Mouse (Mus musculus): Measurements from ENCODE around the gene Lats2.
"Not testable (repeated sequence)": the region's sequence is repeated elsewhere in the genome, so short reads cannot be mapped to it uniquely, and the experiment has no call there.

Gene Lats2

DNA sequence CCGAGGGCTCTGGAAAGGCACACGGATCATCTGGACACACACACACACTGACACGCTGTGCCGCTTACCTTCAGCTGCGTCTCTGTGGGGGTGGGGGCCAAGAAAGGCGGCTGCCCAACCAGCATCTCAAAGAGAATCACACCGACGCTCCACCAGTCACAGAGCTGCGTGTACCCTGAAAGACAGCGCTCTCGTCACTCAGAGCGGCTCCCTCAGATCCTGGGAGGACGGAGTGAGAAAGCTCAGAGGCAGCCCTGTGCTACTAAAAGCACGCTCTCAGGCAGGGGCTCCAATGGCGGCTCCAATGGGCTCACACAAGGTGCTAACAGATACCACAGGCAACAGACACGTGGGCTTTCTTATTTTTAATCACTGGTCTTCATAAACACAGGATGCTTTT is 63.9 kb downstream of the Lats2 start:
- no peak for DNase-seq (ENCODE audit: low spot score in 2 of 2)

DNA sequence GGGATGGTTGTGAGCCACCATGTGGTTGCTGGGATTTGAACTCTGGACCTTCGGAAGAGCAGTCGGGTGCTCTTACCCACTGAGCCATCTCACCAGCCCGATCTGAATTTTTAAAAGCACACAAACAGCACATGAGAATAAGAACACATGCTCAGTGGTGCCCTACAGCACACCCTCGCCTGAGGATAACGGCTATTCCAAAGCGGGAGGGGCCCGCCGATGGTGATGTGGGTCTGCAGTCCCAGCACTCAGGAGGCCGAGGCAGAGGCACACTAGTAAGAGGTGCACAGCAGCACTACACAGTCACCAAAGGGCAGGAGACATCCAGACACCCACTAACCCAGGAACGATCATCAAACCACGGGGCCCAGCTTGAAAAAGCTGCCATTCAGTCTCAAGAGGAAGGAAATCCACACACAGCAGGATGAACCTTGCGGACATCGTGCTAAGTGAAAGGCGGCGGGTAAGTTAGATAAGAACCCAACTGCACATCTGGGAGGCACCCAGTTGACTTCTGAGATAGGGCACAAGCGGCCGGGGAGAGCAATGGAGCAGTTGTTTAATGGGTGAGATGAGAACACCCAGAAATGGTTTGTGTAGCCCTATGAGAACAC is 65.6 kb downstream of the Lats2 start:
- no peak for DNase-seq (ENCODE audit: low spot score in 2 of 2)

DNA sequence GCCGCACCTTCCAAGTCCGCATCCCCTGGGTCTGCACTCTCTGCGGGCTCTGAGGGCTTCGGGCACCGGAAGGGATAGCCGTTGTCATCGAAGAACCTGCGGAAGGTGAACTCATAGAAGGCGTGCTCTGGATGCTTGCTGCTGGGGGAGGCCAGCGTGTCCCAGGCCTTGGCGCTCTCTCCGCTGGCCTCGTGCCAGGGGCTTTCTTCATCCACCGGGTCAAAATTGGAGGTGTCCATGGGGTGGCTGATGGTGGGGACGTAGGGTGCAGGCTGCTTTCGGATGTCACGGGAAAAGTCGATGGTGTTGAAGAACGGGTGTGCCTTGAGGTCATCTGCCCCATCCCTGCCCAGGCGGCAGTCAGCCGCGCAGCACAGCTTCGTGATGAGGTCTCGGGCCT is 66.9 kb downstream of the Lats2 start:
- DNase-seq (ENCODE audit: low spot score in 2 of 2) = no peak

DNA sequence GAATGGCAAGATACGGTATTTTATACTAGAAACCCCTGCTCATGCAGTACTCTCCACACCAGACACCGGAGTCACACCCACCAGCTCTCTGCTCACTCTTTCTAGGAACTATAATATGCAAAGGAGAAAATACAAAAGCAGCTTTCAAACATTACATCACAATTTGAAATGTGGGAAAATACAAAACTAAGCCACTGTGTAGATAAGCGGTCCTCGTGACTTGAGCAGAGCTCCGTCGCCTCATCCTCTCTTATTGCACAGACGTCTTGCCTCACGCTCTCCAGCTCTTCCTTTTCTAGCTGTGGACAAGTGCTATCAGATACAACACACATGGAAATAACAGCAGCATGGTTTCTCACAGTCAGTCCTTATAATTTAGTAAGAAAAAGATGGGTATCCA is 67.5 kb downstream of the Lats2 start:
- no peak for DNase-seq (ENCODE audit: low spot score in 2 of 2)

DNA sequence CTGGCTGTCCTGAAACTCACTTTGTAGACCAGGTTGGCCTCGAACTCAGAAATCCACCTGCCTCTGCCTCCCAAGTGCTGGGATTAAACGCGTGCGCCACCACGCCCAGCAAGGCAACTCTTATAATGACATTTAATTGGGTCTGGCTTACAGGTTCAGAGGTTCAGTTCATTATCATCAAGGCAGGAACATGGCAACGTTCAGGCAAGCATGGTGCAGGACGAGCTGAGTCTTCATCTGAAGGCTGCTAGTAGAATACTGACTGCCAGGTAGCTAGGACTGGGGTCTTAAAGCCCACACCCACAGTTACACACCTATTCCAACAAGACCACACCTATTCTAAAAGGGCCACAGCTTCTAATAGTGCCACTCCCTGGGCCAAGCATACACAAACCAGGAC is 70.1 kb downstream of the Lats2 start:
- not testable (repeated sequence) for DNase-seq (ENCODE audit: low spot score in 2 of 2)

DNA sequence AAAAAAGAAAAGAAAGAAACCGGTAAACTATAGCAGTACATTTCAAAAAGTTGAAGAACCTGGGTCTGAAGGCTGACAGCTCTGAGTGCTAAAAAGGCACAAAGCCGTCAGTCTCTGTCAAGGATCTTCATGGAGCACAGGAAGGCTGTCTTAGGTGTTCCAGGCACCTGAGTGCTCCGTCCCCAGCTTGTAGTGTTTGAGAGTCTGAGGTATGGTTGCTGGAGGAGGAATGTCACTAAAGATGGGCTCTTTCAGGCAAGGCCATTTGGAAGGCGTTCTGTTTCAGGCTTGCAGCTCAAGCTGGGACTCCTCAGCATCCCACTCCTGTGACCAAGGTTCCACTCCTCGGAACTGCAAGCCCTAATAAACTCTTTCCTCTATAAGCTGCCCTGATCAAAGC is 70.7 kb downstream of the Lats2 start:
- DNase-seq (ENCODE audit: low spot score in 2 of 2) = no peak

DNA sequence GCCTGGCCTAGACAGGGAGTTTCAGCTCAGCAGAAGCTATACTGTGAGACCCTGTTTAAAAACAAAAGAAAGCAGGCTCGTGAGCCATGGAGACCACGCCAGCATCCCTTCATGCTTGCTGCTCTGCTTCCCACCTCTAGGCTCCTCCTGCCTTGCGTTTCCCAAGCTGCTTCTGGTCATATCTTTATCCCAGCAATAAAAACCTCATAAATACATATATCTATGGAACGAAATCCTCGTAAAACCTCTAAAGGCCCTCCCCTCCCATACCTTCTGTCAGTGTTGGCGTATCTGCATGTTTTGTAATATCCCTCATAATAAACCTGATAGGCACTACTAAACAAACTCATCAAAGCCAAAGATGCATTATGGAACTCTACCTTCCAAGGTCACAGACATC is 71.5 kb downstream of the Lats2 start:
- DNase-seq (ENCODE audit: low spot score in 2 of 2) = no peak

DNA sequence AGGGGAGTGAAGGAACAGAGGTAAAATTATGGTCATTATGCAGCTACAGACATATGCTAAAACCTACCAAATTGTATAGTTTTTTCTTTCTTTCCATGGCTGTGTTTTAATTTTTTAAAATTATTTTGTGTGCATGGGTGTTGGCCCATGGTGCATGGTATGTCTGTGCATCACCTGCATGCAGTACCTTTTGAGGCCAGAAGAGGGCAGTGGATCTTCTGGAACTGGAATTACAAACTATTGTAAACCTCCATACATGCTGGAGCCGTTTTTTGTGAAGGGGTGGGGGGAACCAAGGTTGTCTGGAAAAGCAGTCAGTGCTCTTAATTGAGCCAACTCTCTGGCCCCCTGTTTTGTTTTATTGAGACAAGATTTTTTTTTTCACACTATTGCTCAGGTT is 73.6 kb downstream of the Lats2 start:
- peak in 1 of 2 experiments; percentile 77 for DNase-seq (ENCODE audit: low spot score in 2 of 2)

DNA sequence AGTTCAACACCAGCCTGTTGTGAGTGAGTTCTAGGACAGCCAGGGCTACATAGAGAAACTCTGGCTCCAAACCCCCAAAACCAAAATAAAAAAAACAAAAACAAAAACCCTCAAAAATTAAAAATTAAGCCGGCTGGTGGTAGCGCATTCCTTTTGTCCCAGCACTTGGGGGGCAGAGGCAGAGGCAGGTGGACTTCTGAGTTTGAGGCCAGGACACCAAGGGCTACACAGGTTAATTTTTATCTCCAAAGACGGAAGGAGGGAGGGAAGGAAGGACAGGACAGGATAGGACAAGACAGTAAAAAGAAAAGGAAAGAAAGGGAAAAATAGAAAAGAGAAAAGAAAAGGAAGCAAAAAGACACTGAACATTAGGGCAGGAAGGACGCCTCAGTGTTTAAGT is 75.4 kb downstream of the Lats2 start:
- DNase-seq (ENCODE audit: low spot score in 2 of 2) = no peak

DNA sequence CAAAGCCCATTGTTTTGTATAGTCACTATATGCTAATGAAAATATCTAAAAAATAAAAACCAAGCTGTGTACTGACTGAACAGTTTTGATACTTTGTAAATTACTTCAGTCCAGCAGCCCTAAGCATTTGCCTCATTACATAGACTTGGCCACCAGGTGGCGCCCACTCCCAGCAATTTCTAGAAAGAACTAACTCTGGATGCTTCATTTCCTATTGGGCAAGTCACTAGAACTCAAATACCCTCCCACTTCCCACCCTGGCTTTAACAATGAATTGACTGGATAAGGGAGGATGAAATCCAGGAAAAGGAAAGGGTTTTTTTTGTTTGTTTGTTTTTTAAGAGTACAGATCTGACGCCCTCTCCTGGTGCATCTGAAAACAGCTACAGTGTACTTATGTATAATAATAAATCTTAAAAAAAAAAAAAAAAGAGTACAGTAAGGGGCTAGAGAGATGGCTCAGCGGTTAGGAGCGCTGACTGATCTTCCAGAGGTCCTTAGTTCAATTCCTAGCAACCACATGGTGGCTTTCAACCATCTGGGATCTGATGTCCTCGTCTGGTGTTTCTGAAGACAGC is 78.1 kb downstream of the Lats2 start:
- DNase-seq (ENCODE audit: low spot score in 2 of 2) = peak; percentile 85 to 86

DNA sequence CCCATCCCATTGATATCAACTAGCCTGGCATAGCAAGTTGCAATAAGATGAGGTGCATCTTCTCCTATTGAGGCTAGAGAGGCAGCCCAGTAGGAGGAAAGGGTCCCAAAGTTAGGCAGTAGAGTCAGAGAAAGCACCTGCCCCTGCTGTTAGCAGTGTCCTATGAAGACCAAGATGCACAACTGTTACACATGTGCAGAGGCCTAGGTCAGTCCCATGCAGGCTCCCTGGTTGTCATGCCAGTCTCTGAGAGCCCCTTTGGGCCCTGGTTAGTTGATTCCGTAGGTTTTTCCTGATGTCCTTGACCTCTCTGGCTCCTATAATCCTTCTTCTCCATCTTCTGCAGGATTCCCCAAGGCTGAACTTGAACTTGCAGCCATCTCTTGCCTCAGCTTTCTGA is 78.7 kb downstream of the Lats2 start:
- no peak for DNase-seq (ENCODE audit: low spot score in 2 of 2)

DNA sequence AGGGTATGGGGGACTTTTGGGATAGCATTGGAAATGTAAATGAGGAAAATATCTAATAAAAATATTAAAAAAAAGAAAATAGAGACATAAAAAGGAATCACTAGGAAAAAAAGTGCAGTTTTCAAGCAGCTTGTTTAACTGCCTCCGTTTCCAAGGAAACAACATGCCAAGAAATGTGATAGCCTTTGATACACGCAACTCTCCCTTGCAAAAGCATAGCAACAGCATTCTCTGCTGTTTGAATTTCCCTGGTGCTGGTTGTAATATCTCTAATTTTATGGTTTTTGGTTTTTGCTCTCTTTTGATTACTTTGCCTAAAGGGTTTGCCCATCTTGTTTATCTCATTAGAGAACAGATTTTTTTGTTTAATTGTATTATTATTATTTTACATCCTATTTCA is 82.7 kb downstream of the Lats2 start:
- DNase-seq (ENCODE audit: low spot score in 2 of 2) = no peak

DNA sequence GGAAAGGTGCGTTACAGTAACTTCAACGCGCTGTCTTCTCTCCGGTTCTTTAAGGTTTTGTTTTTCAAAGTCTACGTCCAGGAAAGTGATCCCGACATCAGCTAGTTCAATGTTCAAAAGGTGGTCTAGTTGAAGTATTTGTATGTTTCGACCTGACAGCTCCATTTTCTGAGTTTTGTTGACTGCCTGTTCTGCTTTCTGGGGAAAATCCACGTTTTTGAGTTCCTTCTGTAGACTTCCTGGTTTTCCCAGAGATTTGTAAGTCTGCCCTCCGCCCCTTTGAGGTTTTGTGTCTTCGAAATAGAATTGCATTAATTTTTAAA is 92.6 kb downstream of the Lats2 start:
- DNase-seq (ENCODE audit: low spot score in 2 of 2) = no peak

DNA sequence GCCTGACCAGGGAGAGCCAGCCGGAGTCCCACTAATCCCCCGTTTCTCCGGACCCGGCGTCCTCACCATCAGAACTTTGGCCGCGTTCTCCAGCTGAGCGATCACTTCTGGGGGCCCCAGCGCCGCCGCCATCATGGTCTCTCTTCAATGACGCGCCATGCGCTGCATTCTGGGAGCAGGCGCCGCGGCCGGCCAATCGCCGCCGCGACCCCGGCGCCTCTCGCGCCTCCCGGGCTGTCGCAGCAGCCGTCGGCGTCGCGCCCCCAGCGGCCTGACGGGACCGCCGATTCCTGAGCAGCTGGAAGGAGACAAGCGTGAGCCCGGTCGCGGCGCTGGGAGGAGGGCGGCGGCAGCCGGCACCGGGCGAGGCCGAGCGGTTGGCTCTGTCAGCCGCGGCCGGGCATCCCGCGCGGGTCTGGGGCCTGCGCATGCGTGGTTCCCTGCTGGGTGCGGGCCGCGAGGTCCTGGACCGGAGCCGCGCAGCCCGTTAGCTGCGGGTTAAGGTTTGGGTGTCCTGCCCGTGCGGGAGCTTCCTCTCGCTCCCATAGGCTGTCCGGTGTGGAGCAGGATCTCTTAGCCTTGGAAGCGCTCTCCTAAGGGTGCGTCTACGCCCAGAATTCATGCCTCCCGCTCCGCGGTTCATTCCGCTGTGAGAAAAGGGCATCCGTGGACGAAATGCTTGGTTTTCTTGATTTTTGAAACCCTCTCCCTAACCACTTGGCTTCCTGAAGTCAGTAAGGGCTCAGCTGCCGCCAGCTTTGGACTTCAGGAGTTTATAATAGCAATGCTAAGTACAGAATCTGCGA is 93.2 kb downstream of the Lats2 start, which contains the start of gene Xpo4:
Xpo4 (minus strand) TSS at position 609 of the 806 bp plus-strand sequence.
- DNase-seq (ENCODE audit: low spot score in 2 of 2) = peak; percentile 60 to 79

DNA sequence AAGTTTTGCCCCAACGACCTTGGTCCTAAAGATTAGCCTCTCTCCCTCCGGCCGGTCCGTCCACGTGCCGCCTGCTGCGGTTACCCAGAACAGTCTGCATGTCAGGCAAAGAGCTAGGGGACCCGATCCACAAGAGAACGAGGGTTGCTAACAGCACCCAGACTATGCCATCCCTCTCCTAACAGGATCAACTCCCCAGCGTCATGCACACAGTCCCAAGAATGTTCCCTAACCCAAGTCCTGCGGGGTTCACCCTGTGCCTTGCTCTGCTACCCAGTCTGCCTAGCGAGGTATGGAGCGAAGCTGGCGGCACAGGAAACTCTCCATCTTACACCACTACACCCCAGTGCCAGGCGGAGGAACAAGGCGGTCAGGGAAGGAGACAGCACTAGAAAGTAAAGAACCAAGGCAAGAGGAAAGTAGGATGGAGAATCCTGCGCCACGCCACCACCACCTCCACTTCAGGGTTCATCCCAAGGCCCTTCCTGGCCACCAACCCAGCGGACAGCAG is 93.8 kb downstream of the Lats2 start:
- peak in 1 of 2 experiments; percentile 6 for DNase-seq (ENCODE audit: low spot score in 2 of 2)

DNA sequence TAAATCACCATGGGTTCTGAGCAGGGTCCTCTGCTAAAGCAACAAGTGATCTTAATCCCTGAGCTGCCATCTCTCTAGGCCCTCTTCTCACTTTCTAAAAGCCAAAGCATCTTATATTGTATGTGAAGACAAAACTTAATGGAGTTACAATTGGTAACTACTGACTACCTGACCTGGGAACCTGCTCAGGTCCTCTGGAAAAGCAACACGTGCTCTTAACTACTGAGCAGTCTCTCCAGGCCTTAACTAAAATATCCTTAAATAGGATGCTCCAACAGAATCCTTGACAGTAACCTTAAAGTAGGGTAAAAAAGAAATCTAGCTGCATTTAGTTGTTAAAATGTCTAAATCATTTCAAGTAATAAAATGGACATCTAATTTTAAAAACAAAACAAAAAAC is 94.6 kb downstream of the Lats2 start:
- no peak for DNase-seq (ENCODE audit: low spot score in 2 of 2)

DNA sequence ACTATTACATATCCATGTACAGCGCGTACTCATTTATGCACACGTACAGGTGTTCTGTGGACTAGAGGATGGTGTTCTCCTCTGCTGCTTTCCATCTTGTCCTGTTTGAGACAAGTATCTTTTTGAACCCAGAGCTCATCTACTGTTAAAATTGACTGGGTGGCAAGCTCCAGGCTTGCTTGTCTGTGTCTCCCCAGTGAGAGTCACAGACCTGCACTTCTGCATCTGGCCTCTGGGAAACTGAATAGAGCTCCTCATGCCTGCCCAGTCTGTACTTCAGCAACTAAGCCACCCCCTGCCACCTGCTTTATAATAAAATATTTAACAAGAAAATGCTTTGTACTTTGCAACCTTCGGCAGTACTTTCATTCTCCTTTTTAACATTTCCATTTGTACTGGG is 99.9 kb downstream of the Lats2 start:
- no peak for DNase-seq (ENCODE audit: low spot score in 2 of 2)

DNA sequence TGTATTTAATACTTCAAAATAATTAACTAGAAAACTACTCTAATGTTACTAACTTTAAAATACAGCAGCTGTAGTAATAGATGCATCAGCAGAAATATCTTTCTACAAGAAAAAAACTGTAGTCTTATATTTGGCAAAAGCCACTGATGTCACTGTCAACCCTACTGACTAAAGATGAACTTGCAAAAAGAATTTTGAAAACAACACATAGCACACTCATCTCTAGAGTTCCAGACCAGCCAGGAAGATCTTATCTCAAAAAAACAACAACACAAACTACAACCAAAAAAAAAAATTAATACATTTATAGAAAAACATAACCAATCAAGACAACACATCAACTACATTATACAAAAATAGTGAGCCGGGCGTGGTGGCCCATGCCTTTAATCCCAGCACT is 100.7 kb downstream of the Lats2 start:
- DNase-seq (ENCODE audit: low spot score in 2 of 2) = no peak

DNA sequence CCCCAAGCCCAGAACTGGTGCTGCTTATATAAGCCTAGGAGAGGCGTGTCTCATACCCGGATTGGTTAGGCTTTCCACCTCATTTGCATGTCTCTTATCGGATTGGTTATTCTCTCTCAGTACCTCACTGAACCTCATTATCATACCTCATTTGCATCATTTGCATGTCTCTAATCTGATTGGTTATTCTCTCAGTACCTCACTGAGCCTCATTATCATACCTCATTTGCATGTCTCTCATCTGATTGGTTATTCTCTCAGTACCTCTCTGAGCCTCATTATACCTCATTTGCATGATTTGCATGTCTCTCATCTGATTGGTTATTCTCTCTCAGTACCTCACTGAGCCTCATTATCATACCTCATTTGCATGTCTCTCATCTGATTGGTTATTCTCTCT is 101.7 kb downstream of the Lats2 start:
- not testable (repeated sequence) for DNase-seq (ENCODE audit: low spot score in 2 of 2)

DNA sequence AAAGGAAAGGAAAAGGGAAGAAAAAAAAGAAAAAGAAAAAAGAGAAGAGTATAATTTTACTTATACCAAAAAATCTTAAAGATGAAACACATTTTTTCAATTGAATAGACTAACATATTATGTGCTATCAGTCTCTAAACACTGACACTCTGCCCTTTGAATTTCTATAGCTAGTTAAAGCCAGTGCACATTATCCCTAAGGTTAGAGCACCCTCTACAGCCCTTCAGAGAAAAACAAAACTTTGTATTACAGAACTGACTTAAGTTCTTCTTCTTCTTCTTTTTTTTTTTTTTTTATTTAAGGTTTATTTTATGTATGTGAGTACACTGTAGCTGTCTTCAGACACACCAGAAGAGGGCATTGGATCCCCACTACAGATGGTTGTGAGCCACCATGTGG is 108.7 kb downstream of the Lats2 start:
- DNase-seq (ENCODE audit: low spot score in 2 of 2) = no peak

DNA sequence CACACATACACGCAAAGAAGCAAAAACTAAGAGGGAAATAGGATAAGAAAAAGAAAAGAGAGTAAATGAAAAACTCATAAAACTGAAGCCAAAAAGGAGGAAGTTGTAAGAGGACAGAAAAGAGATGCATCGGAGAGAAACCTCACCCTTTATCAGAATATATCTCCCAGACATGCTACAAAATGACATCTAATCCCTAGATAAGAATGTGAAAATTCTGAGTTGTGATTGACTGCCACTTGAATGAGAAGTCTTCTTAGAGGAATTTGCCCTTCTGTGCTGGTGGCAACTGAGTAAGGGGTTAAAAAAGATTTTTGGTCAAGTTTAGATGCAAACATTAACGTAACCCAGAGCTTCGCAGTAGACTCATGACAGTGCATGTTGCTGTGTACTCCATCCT is 112.0 kb downstream of the Lats2 start:
- no peak for DNase-seq (ENCODE audit: low spot score in 2 of 2)
